21 mouse cellular contexts compared by ENCODE assay signal in the genomic region with DNA sequence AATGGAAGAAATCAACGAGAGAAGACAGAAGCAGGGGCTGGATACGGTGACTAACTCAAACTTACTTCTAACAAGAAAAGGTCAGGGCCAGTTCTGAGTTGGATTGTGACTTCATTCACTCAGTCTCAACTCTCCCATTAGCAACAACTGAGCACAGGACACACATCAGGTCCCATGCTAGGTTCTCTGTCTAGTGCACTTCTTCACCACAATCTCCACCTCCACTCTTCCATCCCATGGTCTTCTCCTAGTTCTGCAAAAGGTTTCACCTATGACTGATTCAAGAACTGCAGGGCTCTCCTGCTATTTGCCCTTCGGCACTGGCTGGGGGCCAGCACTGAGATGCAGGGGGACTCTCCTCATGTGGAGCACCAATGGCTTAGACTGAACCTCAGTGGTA. TPM values are rescaled to one million over a fixed set of nuclear protein-coding genes. Genes with fewer than 3 reads are reported as not detected.
"Had no signal": no experiment of that assay in that cellular context is flagged by ENCODE, and none has a peak within 500 bp of the region (broad histone marks: within the 10 kb centered on the region; RNA-seq: fewer than 3 reads in every experiment).

No protein-coding gene starts in this region.

- DNase-seq: kidney, adult 8-10 months; kidney, postnatal 10 days; kidney, postnatal 36 days; layer of hippocampus, postnatal 36 days; liver, embryonic 13.5 days; lung, adult 2 months; lung, postnatal 14 days; lung, postnatal 4 days; midbrain, embryonic 14.5 days; right cerebral cortex, adult 18-20 months; right cerebral cortex, postnatal 14 days; right cerebral cortex, postnatal 4 days; thymus, postnatal 25 days had no signal

- H3K36me3 ChIP-seq: kidney, embryonic 15.5 days; liver, embryonic 13.5 days; stomach, embryonic 15.5 days had no signal

- H3K9me3 ChIP-seq: kidney, embryonic 15.5 days; liver, embryonic 13.5 days; stomach, embryonic 15.5 days had no signal

- H3K4me3 ChIP-seq: kidney, embryonic 15.5 days; liver, embryonic 13.5 days; stomach, embryonic 15.5 days had no signal

- H3K27me3 ChIP-seq: kidney, embryonic 15.5 days; liver, embryonic 13.5 days; stomach, embryonic 15.5 days had no signal

- H3K4me2 ChIP-seq: kidney, embryonic 15.5 days; liver, embryonic 13.5 days; midbrain, embryonic 11.5 days; stomach, embryonic 15.5 days had no signal

- H3K4me1 ChIP-seq: kidney, embryonic 15.5 days; liver, embryonic 13.5 days; stomach, embryonic 15.5 days had no signal

- H3K9ac ChIP-seq: kidney, embryonic 15.5 days; liver, embryonic 13.5 days; stomach, embryonic 15.5 days had no signal

- H3K27ac ChIP-seq: kidney, embryonic 15.5 days; liver, embryonic 13.5 days; stomach, embryonic 15.5 days had no signal

RNA-seq across cellular contexts. Expression of gene Rgsl1, which starts 49.7 kb away (rescaled TPM):
- total RNA-seq: megakaryocyte-erythroid progenitor cell, adult 5-6 weeks had no signal
- polyA plus RNA-seq: kidney, embryonic 15.5 days; liver, adult 2 months; liver, embryonic 13.5 days; lung, embryonic 16.5 days; midbrain, embryonic 11.5 days; neural tube, embryonic 11.5 days had no signal

RNA-seq across cellular contexts. Expression of gene Rgs16, which starts 54.1 kb away (rescaled TPM):
- total RNA-seq: megakaryocyte progenitor cell, adult 5-6 weeks had no signal
